Mouse (Mus musculus): ENCODE results near the gene Slc25a3. TPM values are rescaled to one million over a fixed set of nuclear protein-coding genes. Genes with fewer than 3 reads are reported as not detected.

Gene Slc25a3
- polyA plus RNA-seq, 1 experiment from 2014 or later = 526 TPM

DNA sequence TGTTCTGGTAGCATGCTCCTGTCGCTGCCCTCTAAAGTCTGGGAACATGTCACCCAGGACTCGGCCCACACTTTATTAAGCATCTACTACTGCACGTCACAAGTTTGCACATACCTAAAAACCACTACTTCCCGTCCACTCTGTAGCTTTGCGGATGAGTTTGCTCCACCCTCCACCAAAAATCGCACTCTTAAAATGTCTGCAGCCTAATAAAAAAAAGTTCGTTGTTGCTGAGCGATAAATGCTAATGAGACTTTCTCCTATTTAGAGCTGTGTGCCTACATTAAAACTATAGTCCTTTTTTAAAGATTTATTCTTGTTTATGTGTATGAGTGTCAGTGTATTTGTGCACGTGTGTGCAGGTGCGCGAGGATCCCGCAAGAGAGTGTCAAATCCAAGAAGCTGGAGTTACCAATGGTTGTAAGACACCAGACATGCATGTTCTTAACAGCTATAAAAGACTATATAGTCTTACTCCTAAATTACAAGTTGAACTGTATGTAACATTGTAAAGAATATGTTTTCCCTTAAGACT is 40.4 kb downstream of the Slc25a3 start:
- WGBS = 40% methylated on average over 12 of the region's 12 CpGs
- Histone ChIP-seq H3K9me3 (ENCODE audit: control insufficient read depth, low read length) (no peaks in the 10 kb centered on the region), H3K27me3 (replicated peaks; ENCODE audit: control insufficient read depth, insufficient read depth, low read length) (no peaks in the 10 kb centered on the region), H3K4me2 (ENCODE audit: low read depth, low read length) (peak overlapping the region; percentile 69), H3K4me3 (ENCODE audit: low read depth, low read length) (peak overlapping the region; percentile 95), H3K4me1 (ENCODE audit: control insufficient read depth, insufficient read depth, low read length) (peaks cover 6% of the 10 kb centered on the region; the same call in 1 of the 2 replicates), H3K9ac (ENCODE audit: low read depth, low read length) (peak overlapping the region; percentile 88), H3K27ac (replicated peaks; ENCODE audit: low read depth, low read length) (peak overlapping the region; percentile 75), H3K36me3 (ENCODE audit: control insufficient read depth, insufficient read depth, low read length) (peaks cover 15% of the 10 kb centered on the region; the same call in 1 of the 2 replicates)
- ATAC-seq (ENCODE audit: low read depth) (no peak; the same call in 1 of the 2 replicates), DNase-seq (ENCODE audit: low spot score) (no peak)

- peak within 1 kb of the TSS; percentile 88 for H3K9ac ChIP-seq (ENCODE audit: low read depth, low read length)
- peaks cover 6% of the 10 kb centered on the region; the same call in 1 of the 2 replicates for H3K4me1 ChIP-seq (ENCODE audit: control insufficient read depth, insufficient read depth, low read length)
- H3K4me2 ChIP-seq (ENCODE audit: low read depth, low read length) = peak within 1 kb of the TSS; percentile 70
- H3K4me3 ChIP-seq (ENCODE audit: low read depth, low read length) = peak within 1 kb of the TSS; percentile 95
- H3K27ac ChIP-seq (replicated peaks; ENCODE audit: low read depth, low read length) = peak within 1 kb of the TSS; percentile 87
- no peaks in the 10 kb centered on the region for H3K9me3 ChIP-seq (ENCODE audit: control insufficient read depth, low read length)
- H3K27me3 ChIP-seq (replicated peaks; ENCODE audit: control insufficient read depth, insufficient read depth, low read length) = no peaks in the 10 kb centered on the region
- peaks cover 21% of the 10 kb centered on the region; the same call in 1 of the 2 replicates for H3K36me3 ChIP-seq (ENCODE audit: control insufficient read depth, insufficient read depth, low read length)
- WGBS = 0% methylated on average over 59 of the region's 87 CpGs
- DNase-seq (ENCODE audit: low spot score) (peak; percentile 99), ATAC-seq (ENCODE audit: low read depth) (peak; percentile 96)
Observed at GRCm38 (mm10) chr10:91082550-91083392, 41.1 kb downstream of the Slc25a3 start, which contains the start of the genes Apaf1 and Ikbip. TSS of gene Apaf1 (minus strand) at chr10:91082770. TSS of gene Ikbip (plus strand) at chr10:91082940.

DNA sequence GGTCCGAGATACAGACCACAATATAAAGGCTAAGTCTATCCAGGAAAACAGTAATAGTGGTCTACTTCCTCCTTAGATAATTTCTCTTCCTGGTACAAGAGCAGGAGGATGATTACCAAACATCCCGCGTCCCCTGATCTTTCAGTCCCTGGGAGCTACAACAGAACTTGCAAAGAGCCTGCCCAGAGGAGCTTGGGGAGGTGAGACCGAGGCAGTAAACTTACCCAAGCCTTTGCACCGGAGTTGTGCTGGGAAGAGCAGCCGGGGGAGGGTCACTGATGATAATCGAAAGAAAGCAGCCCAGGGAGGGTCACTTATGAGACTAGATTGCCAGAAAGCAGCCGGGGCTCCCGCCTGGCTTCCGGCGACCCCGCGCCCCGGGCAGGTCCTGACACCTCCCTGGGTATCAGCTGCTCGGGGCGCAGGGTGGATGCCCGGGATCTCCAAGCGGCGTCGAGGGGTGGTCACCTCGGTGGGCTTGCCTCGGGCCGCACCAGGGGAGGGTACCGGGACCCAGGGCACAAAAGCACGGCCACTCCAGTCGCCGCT is 41.8 kb downstream of the Slc25a3 start:
- peak; percentile 47 for DNase-seq (ENCODE audit: low spot score)
- Histone ChIP-seq H3K27ac (replicated peaks; ENCODE audit: low read depth, low read length) (peak overlapping the region; percentile 87), H3K36me3 (ENCODE audit: control insufficient read depth, insufficient read depth, low read length) (peaks cover 29% of the 10 kb centered on the region), H3K9ac (ENCODE audit: low read depth, low read length) (peak overlapping the region; percentile 85), H3K27me3 (replicated peaks; ENCODE audit: control insufficient read depth, insufficient read depth, low read length) (no peaks in the 10 kb centered on the region), H3K4me2 (ENCODE audit: low read depth, low read length) (peak overlapping the region; percentile 70), H3K4me1 (ENCODE audit: control insufficient read depth, insufficient read depth, low read length) (peaks cover 6% of the 10 kb centered on the region; the same call in 1 of the 2 replicates), H3K4me3 (ENCODE audit: low read depth, low read length) (peak overlapping the region; percentile 95), H3K9me3 (ENCODE audit: control insufficient read depth, low read length) (no peaks in the 10 kb centered on the region)
- WGBS = under 1% methylated on average over 18 of the region's 27 CpGs
- peak; percentile 11 for ATAC-seq (ENCODE audit: low read depth)

- no peak overlapping the region for H3K27ac ChIP-seq (replicated peaks; ENCODE audit: low read depth, low read length)
- H3K9ac ChIP-seq (ENCODE audit: low read depth, low read length) = no peak overlapping the region
- H3K9me3 ChIP-seq (ENCODE audit: control insufficient read depth, low read length) = no peaks in the 10 kb centered on the region
- H3K36me3 ChIP-seq (ENCODE audit: control insufficient read depth, insufficient read depth, low read length) = peaks cover 42% of the 10 kb centered on the region
- H3K27me3 ChIP-seq (replicated peaks; ENCODE audit: control insufficient read depth, insufficient read depth, low read length) = no peaks in the 10 kb centered on the region
- 81% methylated on average over 5 of the region's 5 CpGs for WGBS
- H3K4me3 ChIP-seq (ENCODE audit: low read depth, low read length) = no peak overlapping the region
- H3K4me1 ChIP-seq (ENCODE audit: control insufficient read depth, insufficient read depth, low read length) = peaks cover 6% of the 10 kb centered on the region; the same call in 1 of the 2 replicates
- ATAC-seq (ENCODE audit: low read depth) = no peak
- H3K4me2 ChIP-seq (ENCODE audit: low read depth, low read length) = peak overlapping the region; percentile 70; the same call in 1 of the 2 replicates
- DNase-seq (ENCODE audit: low spot score) = no peak
Observed at GRCm38 (mm10) chr10:91080540-91080939, 43.3 kb downstream of the Slc25a3 start.

DNA sequence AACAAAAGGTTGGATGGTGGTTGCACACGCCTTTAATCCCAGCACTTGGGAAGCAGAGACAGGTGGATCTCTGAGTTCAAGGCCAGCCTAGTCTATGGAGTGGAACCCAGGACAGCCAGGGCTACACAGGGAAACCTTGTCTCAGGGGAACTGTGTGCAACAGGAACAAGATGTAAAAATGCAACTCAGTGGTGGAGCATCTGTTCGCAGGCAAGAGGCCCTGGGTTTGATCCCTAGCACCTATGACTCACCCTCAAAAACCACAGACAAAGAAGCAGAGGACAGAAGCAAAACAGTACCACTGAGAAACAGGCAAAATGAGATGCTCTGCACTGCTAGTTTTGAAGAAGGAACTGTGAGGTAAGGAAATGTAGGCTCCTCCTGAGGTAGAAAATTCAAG is 47.2 kb downstream of the Slc25a3 start:
- Histone ChIP-seq H3K4me3 (ENCODE audit: low read depth, low read length) (no peak overlapping the region), H3K4me2 (ENCODE audit: low read depth, low read length) (no peak overlapping the region), H3K9me3 (ENCODE audit: control insufficient read depth, low read length) (no peaks in the 10 kb centered on the region), H3K27me3 (replicated peaks; ENCODE audit: control insufficient read depth, insufficient read depth, low read length) (no peaks in the 10 kb centered on the region), H3K4me1 (ENCODE audit: control insufficient read depth, insufficient read depth, low read length) (no peaks in the 10 kb centered on the region), H3K27ac (replicated peaks; ENCODE audit: low read depth, low read length) (no peak overlapping the region), H3K9ac (ENCODE audit: low read depth, low read length) (no peak overlapping the region), H3K36me3 (ENCODE audit: control insufficient read depth, insufficient read depth, low read length) (peaks cover 50% of the 10 kb centered on the region)
- no peak for ATAC-seq (ENCODE audit: low read depth)
- no peak for DNase-seq (ENCODE audit: low spot score)
- WGBS = 88% methylated on average over 2 of the region's 2 CpGs

DNA sequence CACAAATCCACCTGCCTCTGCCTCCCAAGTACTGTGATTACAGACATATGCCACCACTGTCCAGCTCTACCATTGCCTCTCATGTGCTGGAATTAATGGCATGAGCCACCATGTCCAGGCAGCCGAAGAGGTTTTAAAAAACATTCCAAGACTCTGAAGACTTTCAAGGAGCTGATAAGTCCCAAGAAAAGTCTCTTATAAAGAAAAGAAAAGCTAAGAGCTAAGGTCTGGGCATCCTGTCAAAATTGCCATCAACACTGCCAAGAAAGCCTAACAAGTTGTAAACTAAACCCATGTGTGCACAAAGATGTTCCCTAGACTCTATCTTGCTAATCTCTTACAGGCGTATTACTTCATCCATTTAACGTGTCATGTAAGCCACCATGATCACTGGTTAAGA is 50.5 kb downstream of the Slc25a3 start:
- H3K9me3 ChIP-seq (ENCODE audit: control insufficient read depth, low read length) = no peaks in the 10 kb centered on the region
- DNase-seq (ENCODE audit: low spot score) (peak; percentile 85), ATAC-seq (ENCODE audit: low read depth) (no peak)
- H3K4me3 ChIP-seq (ENCODE audit: low read depth, low read length) = no peak overlapping the region
- no peaks in the 10 kb centered on the region for H3K4me1 ChIP-seq (ENCODE audit: control insufficient read depth, insufficient read depth, low read length)
- H3K4me2 ChIP-seq (ENCODE audit: low read depth, low read length) = no peak overlapping the region
- H3K27ac ChIP-seq (replicated peaks; ENCODE audit: low read depth, low read length) = 0 out of 2 replicates have a peak overlapping the region, but pooled peaks have one; percentile 21
- 55% methylated on average over 3 of the region's 3 CpGs for WGBS
- no peaks in the 10 kb centered on the region for H3K27me3 ChIP-seq (replicated peaks; ENCODE audit: control insufficient read depth, insufficient read depth, low read length)
- H3K36me3 ChIP-seq (ENCODE audit: control insufficient read depth, insufficient read depth, low read length) = peaks cover 46% of the 10 kb centered on the region
- H3K9ac ChIP-seq (ENCODE audit: low read depth, low read length) = no peak overlapping the region

GRCm38 (mm10) chr10:91071768-91072167 is 52.1 kb downstream of the Slc25a3 start:
- no peaks in the 10 kb centered on the region for H3K4me1 ChIP-seq (ENCODE audit: control insufficient read depth, insufficient read depth, low read length)
- H3K9ac ChIP-seq (ENCODE audit: low read depth, low read length) = no peak overlapping the region
- WGBS = 31% methylated on average over 1 of the region's 1 CpGs
- H3K9me3 ChIP-seq (ENCODE audit: control insufficient read depth, low read length) = no peaks in the 10 kb centered on the region
- DNase-seq (ENCODE audit: low spot score) (peak; percentile 69), ATAC-seq (ENCODE audit: low read depth) (peak; percentile 50; the same call in 1 of the 2 replicates)
- H3K27ac ChIP-seq (replicated peaks; ENCODE audit: low read depth, low read length) = no peak overlapping the region
- H3K27me3 ChIP-seq (replicated peaks; ENCODE audit: control insufficient read depth, insufficient read depth, low read length) = no peaks in the 10 kb centered on the region
- H3K4me3 ChIP-seq (ENCODE audit: low read depth, low read length) = no peak overlapping the region
- peaks cover 44% of the 10 kb centered on the region for H3K36me3 ChIP-seq (ENCODE audit: control insufficient read depth, insufficient read depth, low read length)
- no peak overlapping the region for H3K4me2 ChIP-seq (ENCODE audit: low read depth, low read length)

All from embryonic facial prominence, embryonic 14.5 days (tissue).